Mouse (Mus musculus) brain, embryonic 14.5 days (tissue): ENCODE data around the gene Rrad.

Experiments used
- CTCF ChIP-seq: fragments of 200-500 bp; IDR thresholded peaks from 2 replicates; pipeline ENCODE4 v1.5.1; 2012; ENCODE audit warnings: inconsistent platforms, mild to moderate bottlenecking, moderate library complexity, borderline replicate concordance; ENCODE audit not compliant: insufficient read depth, insufficient read length; ENCODE audit errors: extremely low read depth
- POLR2A ChIP-seq: fragments of 200-500 bp; IDR thresholded peaks from 2 replicates; pipeline ENCODE4 v1.6.1; 2012; ENCODE audit warnings: mild to moderate bottlenecking, inconsistent platforms, borderline replicate concordance; ENCODE audit not compliant: poor library complexity, insufficient read depth, insufficient read length, severe bottlenecking; ENCODE audit errors: extremely low read depth

GRCm38 (mm10) chr8:104620765-104621164, 10.4 kb downstream of the Rrad start:
- no peak for TF ChIP-seq CTCF
- no peak for TF ChIP-seq POLR2A
